Mouse (Mus musculus) forebrain, embryonic 10.5 days (tissue): Measurements from ENCODE around the gene Npnt. TPM values are rescaled to one million over a fixed set of nuclear protein-coding genes. Genes with fewer than 3 reads are reported as not detected.

Experiments used
- DNase-seq: peaks from one replicate; pipeline ENCODE4 v3.0.0-alpha.2; 2017; ENCODE audit warnings: low spot score; ENCODE audit errors: extremely low spot score
- H3K27ac ChIP-seq: fragments of 300-500 bp; sonication (generic); 2 replicates; pipeline ENCODE4 v1.5.1; 2016; ENCODE audit warnings: mild to moderate bottlenecking
- H3K27me3 ChIP-seq: fragments of 300-500 bp; sonication (generic); 2 replicates; pipeline ENCODE4 v1.6.1; 2016; ENCODE audit warnings: mild to moderate bottlenecking; ENCODE audit not compliant: poor library complexity, severe bottlenecking
- H3K36me3 ChIP-seq: fragments of 300-500 bp; sonication (generic); replicated peaks from 2 replicates; pipeline ENCODE4 v1.6.1; 2016; ENCODE audit warnings: mild to moderate bottlenecking, moderate library complexity
- H3K4me1 ChIP-seq: fragments of 300-500 bp; sonication (generic); 2 replicates; pipeline ENCODE4 v1.6.1; 2016
- H3K4me3 ChIP-seq: fragments of 300-500 bp; sonication (generic); 2 replicates; pipeline ENCODE4 v1.5.1; 2016; ENCODE audit warnings: mild to moderate bottlenecking, moderate library complexity
- H3K9me3 ChIP-seq: fragments of 300-500 bp; sonication (generic); 2 replicates; pipeline ENCODE4 v1.6.1; 2016; ENCODE audit warnings: mild to moderate bottlenecking, moderate library complexity
- WGBS: fragments of 180-500 bp; shearing (Covaris S2); methylation state at CpG from one replicate; pipeline ENCODE4 v1.1.7; 2016; 5-methylcytosine and 5-hydroxymethylcytosine counted together
- polyA plus RNA-seq: library from polyadenylated mRNA; unstranded; fragments of >200 nt; fragmentation: Nextera tagmentation; extraction: Ambion mirVana; gene quantifications from 2 replicates; pipeline ENCODE4 v1.2.1, GENCODE M21; 2016

Gene Npnt
- polyA plus RNA-seq, 1 experiment from 2014 or later: 8.8 TPM

GRCm38 (mm10) chr3:132835118-132835794 is 114.8 kb downstream of the Npnt start:
- H3K27me3 ChIP-seq: no peaks in the 10 kb centered on the region
- DNase-seq: no peak
- no peak overlapping the region for H3K27ac ChIP-seq
- peaks cover 29% of the 10 kb centered on the region for H3K36me3 ChIP-seq
- H3K4me1 ChIP-seq: peaks cover 3% of the 10 kb centered on the region; the same call in 1 of the 2 replicates
- WGBS: 84% methylated on average over 6 of the region's 6 CpGs
- no peak overlapping the region for H3K4me3 ChIP-seq
- H3K9me3 ChIP-seq: no peaks in the 10 kb centered on the region

Other genes starting within 250 kb of the Npnt start
- gene Ints12, start 141.5 kb upstream of the Npnt start, polyA plus RNA-seq: 23.7 and 24.5 TPM in 2 replicates
- gene Gstcd, start 141.7 kb upstream of the Npnt start, polyA plus RNA-seq: 8.8 and 10.0 TPM in 2 replicates